Mouse (Mus musculus) left cerebral cortex, postnatal 36 days (tissue): ENCODE measurements around the gene Nudt9. TPM values are rescaled to one million over a fixed set of nuclear protein-coding genes. Genes with fewer than 3 reads are reported as not detected.

Experiments used
- DNase-seq, 2 experiments: peaks; one replicate each; pipeline ENCODE4 v3.0.0; 2021 to 2022; ENCODE audit warnings: low spot score in 2 of 2, mixed read lengths in 1 of 2
- intact Hi-C: fragments of 180-260 bp; cut with DNase I; formaldehyde crosslinking; loops from one replicate; pipeline ENCODE4 v1.15.1; 2025
- microRNA-seq: library from miRNA; unstranded; fragments of <30 nt; microRNA quantifications from one replicate; pipeline ENCODE4 v1.2.0, GENCODE M21; 2022
- total RNA-seq, 2 experiments: library from RNA; stranded (reverse); gene quantifications; 2 replicates each; pipeline ENCODE4 v1.2.3; 2021

Gene Nudt9
- total RNA-seq, 2 experiments from 2014 or later: 55.7 to 66.0 TPM

- DNase-seq: peak; percentile 64 to 75
- intact Hi-C loops: loop anchor here (5.0 kb wide), 1 partner anchor 347 kb away; the partner anchor contains the start of gene Pkd2
Observed at GRCm38 (mm10) chr5:104110171-104110920, 64.2 kb downstream of the Nudt9 start.

GRCm38 (mm10) chr5:104112016-104112415 is 65.9 kb downstream of the Nudt9 start:
- intact Hi-C loops: loop anchor here (5.0 kb wide), 1 partner anchor 345 kb away; the partner anchor contains the start of gene Pkd2
- peak; percentile 42 to 45 for DNase-seq

GRCm38 (mm10) chr5:104112511-104112910 is 66.4 kb downstream of the Nudt9 start:
- intact Hi-C loops: loop anchor here (5.0 kb wide), 1 partner anchor 345 kb away; the partner anchor contains the start of gene Pkd2
- peak in 1 of 2 experiments; percentile 36 for DNase-seq

- DNase-seq: peak; percentile 68 to 71
- intact Hi-C loops: loop anchor here (5.0 kb wide), 1 partner anchor 344 kb away; the partner anchor contains the start of gene Pkd2
Observed at GRCm38 (mm10) chr5:104113491-104114172, 67.5 kb downstream of the Nudt9 start, which contains the start of gene Sparcl1. TSS of gene Sparcl1 (minus strand) at chr5:104113733.

Small RNA genes within 50 kb of the gene (microRNA-seq; reads per million reads assigned to microRNA genes)
- gene Mir5619: not detected

Other genes starting within 250 kb of the Nudt9 start
- 10 to 100 TPM; 33.0 to 34.4 TPM for gene Klhl8, start 135.0 kb upstream of the Nudt9 start, total RNA-seq
- gene Hsd17b13, start 68.9 kb upstream of the Nudt9 start, total RNA-seq: under 1 TPM; 0.30 to 0.72 TPM
- 10 to 100 TPM; 42.5 to 46.7 TPM for gene Hsd17b11, start 24.4 kb upstream of the Nudt9 start, total RNA-seq
- 1 to 10 TPM in 1 of 2 experiments, not detected in 1; 1.0 TPM for gene Gm17660, start 31.3 kb downstream of the Nudt9 start, total RNA-seq
- 1,000 to 10,000 TPM; 1,441 to 1,623 TPM for gene Sparcl1, start 67.4 kb downstream of the Nudt9 start, total RNA-seq
- under 1 TPM in 1 of 2 experiments, not detected in 1; 0.07 TPM for gene Dspp, start 124.4 kb downstream of the Nudt9 start, total RNA-seq
- 1 to 10 TPM; 5.2 to 5.4 TPM for gene Dmp1, start 156.3 kb downstream of the Nudt9 start, total RNA-seq